Mouse (Mus musculus) left cerebral cortex, adult 2 months (tissue): ENCODE measurements at regions not wholly inside any gene's neighbourhood (a gene's known extent, or its start where the extent isn't known, plus 50 kb on each side); places are given as distances from the start of the nearest gene placed in this dataset.
A peak's percentile ranks its signal among the peaks of the same experiment; 100 is the strongest.

ENCODE experiments used
- DNase-seq, 2 experiments: peaks; one replicate each; pipeline ENCODE4 v3.0.0; 2021 to 2022; ENCODE audit warnings: low spot score in 2 of 2, mixed read lengths in 1 of 2; ENCODE audit errors: extremely low spot score in 1 of 2
- H3K27ac ChIP-seq: fragments of 200-600 bp; 2 replicates; pipeline ENCODE4 v1.8.1; 2022
- H3K4me3 ChIP-seq: fragments of 200-600 bp; 2 replicates; pipeline ENCODE4 v1.8.1; 2022
- CTCF ChIP-seq: fragments of 200-600 bp; IDR thresholded peaks from 2 replicates; pipeline ENCODE4 v1.8.1; 2022; ENCODE audit warnings: antibody characterized with exemption, mild to moderate bottlenecking, moderate library complexity
- intact Hi-C: fragments of 180-260 bp; cut with DNase I; formaldehyde crosslinking; loops from one replicate; pipeline ENCODE4 v1.15.1; 2025
- microRNA-seq, 2 experiments: library from miRNA; unstranded; fragments of <30 nt; microRNA quantifications; one replicate each; pipeline ENCODE4 v1.2.0; 2021

GRCm38 (mm10) chr2:30659836-30660612 is 65.2 kb downstream of the Cstad start:
- Histone ChIP-seq H3K27ac (peak overlapping the region; percentile 100), H3K4me3 (no peak overlapping the region)
- intact Hi-C loops, result loop anchor here (2.0 to 5.0 kb wide), 5 partner anchors 17 to 187 kb away; no protein-coding TSS in a partner anchor
- no peak for TF ChIP-seq CTCF
- no peak for DNase-seq

GRCm38 (mm10) chr2:30658844-30659555 is 64.2 kb downstream of the Cstad start:
- H3K4me3 ChIP-seq, result peak overlapping the region; percentile 44
- TF ChIP-seq CTCF, result peak; percentile 30
- H3K27ac ChIP-seq, result peak overlapping the region; percentile 100
- intact Hi-C loops, result loop anchor here (1.0 to 2.0 kb wide), 5 partner anchors 18 to 186 kb away; no protein-coding TSS in a partner anchor
- peak in 1 of 2 experiments; percentile 59 for DNase-seq

Small RNA genes in the stretch of these regions (microRNA-seq; reads per million reads assigned to microRNA genes)
- 0 reads per million in 2 experiments for gene Mir3089
